Mouse (Mus musculus): Measurements from ENCODE around the gene Ndufa6.
"Not testable (repeated sequence)": the region's sequence is repeated elsewhere in the genome, so short reads cannot be mapped to it uniquely, and the experiment has no call there.

DNA sequence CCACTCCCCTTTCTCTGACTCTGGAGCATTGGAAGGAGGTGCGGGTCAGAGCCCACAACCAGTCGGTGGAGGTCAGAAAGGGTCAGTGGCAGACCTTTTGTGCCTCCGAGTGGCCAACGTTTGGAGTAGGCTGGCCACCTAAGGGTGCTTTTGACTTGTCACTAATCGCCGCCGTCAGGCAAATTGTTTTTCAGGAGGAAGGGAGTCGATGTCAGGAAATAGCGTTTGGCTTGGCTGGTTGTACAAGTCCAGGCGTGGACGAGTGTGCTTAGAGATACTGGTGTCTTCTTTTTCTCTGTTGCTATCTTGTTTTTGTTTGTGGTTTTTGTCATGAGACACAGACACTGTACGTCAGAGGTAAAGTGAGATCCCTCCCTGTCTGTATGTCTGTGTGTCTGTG lies 9.7 kb upstream of the Ndufa6 start:
- not testable (repeated sequence) for TF ChIP-seq CTCF (IDR thresholded peaks at IDR 0.05; ENCODE audit: low read depth, low read length); GATA1 (IDR thresholded peaks at IDR 0.05; ENCODE audit: borderline replicate concordance, low read length); TAL1 (conservative IDR thresholded peaks at IDR 0.05; ENCODE audit: low read depth, low read length); POLR2AphosphoS5 (IDR thresholded peaks at IDR 0.05; ENCODE audit: insufficient replicate concordance, low read depth, low read length); GATA2 (IDR thresholded peaks at IDR 0.05; ENCODE audit: borderline replicate concordance, low read depth, low read length)
